In the genomic region with DNA sequence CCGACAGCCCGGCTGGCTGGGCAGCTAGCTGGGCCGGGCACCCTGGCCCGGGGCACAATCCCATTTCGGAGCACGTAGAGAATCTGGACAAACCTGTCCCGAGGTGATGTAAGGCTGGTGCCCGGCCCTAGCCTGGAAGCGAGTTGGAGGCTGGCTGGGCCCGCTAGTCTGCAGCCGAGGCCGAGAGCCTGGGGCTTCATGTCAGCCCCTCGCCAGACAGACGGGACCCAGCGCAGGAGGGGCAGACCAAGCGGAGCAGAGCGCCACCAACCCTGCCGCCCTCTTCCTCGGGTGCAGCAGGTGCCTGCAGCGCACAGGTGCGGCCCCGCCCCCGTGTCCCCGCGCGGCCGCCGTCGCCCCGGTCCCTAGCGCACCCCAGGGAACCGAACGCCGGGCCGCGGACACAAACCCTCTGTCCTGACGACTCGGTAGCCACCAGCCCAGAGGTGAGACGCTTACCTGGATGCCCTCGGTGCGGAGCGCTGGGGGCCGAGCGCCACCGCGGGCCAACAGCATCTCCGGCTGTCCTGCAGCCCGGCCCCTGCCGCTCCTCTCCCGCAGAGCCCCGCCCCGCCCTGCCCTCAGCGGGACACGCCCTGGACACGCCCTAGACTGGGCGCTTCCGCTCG, we compare ENCODE assay signal across 8 mouse cellular contexts.
DNase-seq lines count a peak whose midpoint lies in the region; ATAC-seq and TF ChIP-seq lines count a peak whose summit lies in the region.

No protein-coding gene starts in this region.

- peak; percentile 4; the same call in 1 of the 2 replicates for TF ChIP-seq POLR2A in spleen, adult 2 months (IDR thresholded peaks at IDR 0.05; ENCODE audit: low read depth, low read length)

- no peaks in the 10 kb centered on the region for H3K27me3 ChIP-seq in spleen, adult 2 months (ENCODE audit: control insufficient read depth, insufficient read depth, low read length)
- H3K27me3 ChIP-seq in embryonic facial prominence, embryonic 12.5 days = no peaks in the 10 kb centered on the region
- no peaks in the 10 kb centered on the region for H3K27me3 ChIP-seq in hindbrain, embryonic 15.5 days

- H3K9me3 ChIP-seq in embryonic facial prominence, embryonic 12.5 days = no peaks in the 10 kb centered on the region
- H3K9me3 ChIP-seq in hindbrain, embryonic 15.5 days = no peaks in the 10 kb centered on the region

- peak overlapping the region; percentile 93 for H3K4me2 ChIP-seq in embryonic facial prominence, embryonic 12.5 days (replicated peaks)
- H3K4me2 ChIP-seq in hindbrain, embryonic 15.5 days = peak overlapping the region; percentile 70

- TF ChIP-seq CTCF in spleen, adult 2 months (IDR thresholded peaks at IDR 0.05; ENCODE audit: extremely low read depth, insufficient read depth, insufficient read length, insufficient replicate concordance) = no peak

- H3K36me3 ChIP-seq in spleen, adult 2 months (ENCODE audit: control insufficient read depth, insufficient read depth, low read length) = 0 out of 2 replicates have a peak, but pooled peaks cover 1% of the 10 kb centered on the region
- peaks cover 13% of the 10 kb centered on the region for H3K36me3 ChIP-seq in embryonic facial prominence, embryonic 12.5 days
- peaks cover 12% of the 10 kb centered on the region for H3K36me3 ChIP-seq in hindbrain, embryonic 15.5 days

- no peak for DNase-seq in spleen, adult 2 months (ENCODE audit: low read depth in 1 of 2, low spot score in 2 of 2)
- no peak for DNase-seq in spleen, postnatal 4 days (ENCODE audit: low spot score in 2 of 2)
- no peak for DNase-seq in cerebellum, postnatal 10 days
- no peak for DNase-seq in adrenal gland, postnatal 25 days
- DNase-seq in layer of hippocampus, adult 11-12 months (ENCODE audit: low spot score) = no peak

- H3K9ac ChIP-seq in embryonic facial prominence, embryonic 12.5 days = peak overlapping the region; percentile 77
- H3K9ac ChIP-seq in hindbrain, embryonic 15.5 days = peak overlapping the region; percentile 80

- ATAC-seq in embryonic facial prominence, embryonic 12.5 days (ENCODE audit: insufficient number of reproducible peaks, insufficient read depth, low FRiP score, low TSS enrichment) = peak; percentile 49
- no peak for ATAC-seq in hindbrain, embryonic 15.5 days (ENCODE audit: low FRiP score, low read depth)
- ATAC-seq in megakaryocyte progenitor cell, adult 5-6 weeks (replicated peaks; ENCODE audit: poor library complexity) = peak; percentile 15; the same call in 1 of the 2 replicates

- H3K4me3 ChIP-seq in spleen, adult 2 months (ENCODE audit: extremely low read depth, insufficient read depth, insufficient read length) = peak overlapping the region; percentile 86
- peak overlapping the region; percentile 92 for H3K4me3 ChIP-seq in embryonic facial prominence, embryonic 12.5 days
- H3K4me3 ChIP-seq in hindbrain, embryonic 15.5 days = peak overlapping the region; percentile 84

- no peaks in the 10 kb centered on the region; the same call in 1 of the 2 replicates for H3K4me1 ChIP-seq in spleen, adult 2 months (ENCODE audit: control insufficient read depth, insufficient read depth, insufficient read length)
- peaks cover 11% of the 10 kb centered on the region for H3K4me1 ChIP-seq in embryonic facial prominence, embryonic 12.5 days
- H3K4me1 ChIP-seq in hindbrain, embryonic 15.5 days (replicated peaks) = peaks cover 24% of the 10 kb centered on the region

- WGBS in spleen, adult 2 months = under 1% methylated on average over 50 of the region's 58 CpGs
- WGBS in embryonic facial prominence, embryonic 12.5 days = 1% methylated on average over 58 of the region's 58 CpGs
- under 1% methylated on average over 57 of the region's 58 CpGs for WGBS in hindbrain, embryonic 15.5 days

- H3K27ac ChIP-seq in spleen, adult 2 months (ENCODE audit: insufficient read depth, low read length) = peak overlapping the region; percentile 57
- peak overlapping the region; percentile 63; the same call in 1 of the 2 replicates for H3K27ac ChIP-seq in embryonic facial prominence, embryonic 12.5 days
- peak overlapping the region; percentile 85 for H3K27ac ChIP-seq in hindbrain, embryonic 15.5 days (replicated peaks)
